Mouse (Mus musculus): Measurements from ENCODE around the gene Grem2. TPM values are rescaled to one million over a fixed set of nuclear protein-coding genes. Genes with fewer than 3 reads are reported as not detected.

The Grem2 gene
- polyA plus RNA-seq, 1 experiment from 2014 or later = 1.6 TPM

DNA sequence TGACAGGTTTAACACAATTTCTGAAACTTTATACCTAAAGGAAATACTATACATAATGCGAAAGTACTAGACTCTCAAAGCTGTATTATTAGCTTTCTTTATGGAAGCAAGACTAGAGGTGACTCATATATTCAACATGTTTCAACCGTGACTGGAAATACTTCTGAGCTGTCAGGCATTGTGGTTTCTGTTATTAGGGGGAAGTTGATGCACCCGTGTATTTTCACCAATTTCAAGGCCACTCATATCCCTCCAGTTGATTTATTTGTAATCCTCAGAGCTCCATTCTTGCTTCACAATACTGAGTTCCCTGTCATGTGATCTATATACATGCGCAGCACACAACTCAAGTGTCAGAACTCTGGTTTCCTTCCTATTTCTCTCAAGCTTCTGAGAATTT lies 46.4 kb downstream of the Grem2 start:
- Histone ChIP-seq H3K27me3 (ENCODE audit: insufficient read depth, low read length) (no peaks in the 10 kb centered on the region), H3K36me3 (ENCODE audit: insufficient read depth) (no peaks in the 10 kb centered on the region), H3K4me1 (ENCODE audit: insufficient read depth) (no peaks in the 10 kb centered on the region), H3K27ac (ENCODE audit: low read depth) (no peak overlapping the region), H3K4me3 (ENCODE audit: low read depth, low read length) (no peak overlapping the region), H3K4me2 (no peak overlapping the region), H3K9ac (no peak overlapping the region), H3K9me3 (ENCODE audit: low read depth, low read length) (no peaks in the 10 kb centered on the region)
- WGBS = 79% methylated on average over 4 of the region's 4 CpGs
- DNase-seq = no peak
- no peak for TF ChIP-seq CTCF (IDR thresholded peaks at IDR 0.05; ENCODE audit: low read depth)
- ATAC-seq (ENCODE audit: insufficient read depth) = no peak

DNA sequence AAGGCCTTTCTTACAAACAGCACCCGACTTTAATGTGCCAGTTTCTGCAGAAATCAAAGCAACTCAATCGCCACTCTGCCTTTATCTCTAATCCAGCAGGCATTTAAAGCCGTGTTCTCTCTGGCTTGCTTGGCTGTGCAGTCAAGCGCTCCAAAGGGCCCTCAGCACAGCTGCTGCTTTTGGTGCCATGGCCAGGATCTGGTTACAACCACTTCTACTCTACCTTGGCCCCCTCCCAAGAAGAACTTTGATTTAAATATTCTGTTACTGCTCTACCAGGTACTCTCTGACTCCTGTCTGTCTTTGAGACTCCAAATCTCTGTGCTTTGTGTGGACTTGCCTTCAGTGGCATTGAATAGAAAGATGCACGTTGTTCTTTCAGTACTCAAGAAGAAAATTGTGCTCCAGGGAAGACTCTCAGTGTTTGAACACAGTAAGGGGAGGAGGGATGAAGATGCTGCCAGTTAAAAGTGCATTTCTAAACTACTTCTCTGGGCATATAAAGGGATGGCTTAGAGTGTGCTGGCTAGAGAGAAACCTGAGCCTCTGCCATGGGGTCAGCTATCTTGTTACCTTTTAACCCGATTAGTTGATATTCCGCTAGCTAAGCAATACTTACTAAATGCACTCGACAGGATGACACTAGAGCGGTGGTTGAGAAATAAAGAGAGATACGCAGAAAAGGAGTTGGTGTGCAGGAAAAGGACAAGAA lies 61.1 kb downstream of the Grem2 start:
- H3K4me1 ChIP-seq (ENCODE audit: insufficient read depth) = no peaks in the 10 kb centered on the region
- no peak overlapping the region for H3K4me3 ChIP-seq (ENCODE audit: low read depth, low read length)
- no peak for TF ChIP-seq CTCF (IDR thresholded peaks at IDR 0.05; ENCODE audit: low read depth)
- H3K9ac ChIP-seq = no peak overlapping the region
- 53% methylated on average over 10 of the region's 10 CpGs for WGBS
- H3K27me3 ChIP-seq (ENCODE audit: insufficient read depth, low read length) = no peaks in the 10 kb centered on the region
- H3K4me2 ChIP-seq = no peak overlapping the region
- DNase-seq (peak; percentile 41), ATAC-seq (ENCODE audit: insufficient read depth) (peak; percentile 75; the same call in 1 of the 2 replicates)
- H3K9me3 ChIP-seq (ENCODE audit: low read depth, low read length) = no peaks in the 10 kb centered on the region
- no peaks in the 10 kb centered on the region for H3K36me3 ChIP-seq (ENCODE audit: insufficient read depth)
- no peak overlapping the region for H3K27ac ChIP-seq (ENCODE audit: low read depth)

DNA sequence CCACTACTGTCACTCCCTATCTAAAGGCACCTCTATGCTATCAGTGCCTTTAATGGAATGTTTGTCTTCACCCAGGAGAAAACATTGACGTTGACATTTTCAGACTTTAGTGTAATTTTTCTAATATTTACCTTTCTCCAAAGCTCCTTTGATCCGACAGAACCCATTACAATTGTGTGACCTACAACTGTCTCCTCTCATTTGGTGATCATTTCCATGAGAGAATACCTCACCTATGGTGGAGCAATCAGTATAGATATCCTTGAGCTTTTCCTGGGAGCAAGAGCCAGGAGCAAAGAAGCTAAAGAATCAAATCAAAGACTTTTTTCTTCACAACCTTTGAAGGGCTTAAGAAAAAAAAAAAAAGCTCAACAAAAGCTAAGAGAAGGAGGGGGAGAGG lies 65.4 kb downstream of the Grem2 start:
- Histone ChIP-seq H3K27me3 (ENCODE audit: insufficient read depth, low read length) (no peaks in the 10 kb centered on the region), H3K36me3 (ENCODE audit: insufficient read depth) (no peaks in the 10 kb centered on the region), H3K4me3 (ENCODE audit: low read depth, low read length) (no peak overlapping the region), H3K9me3 (ENCODE audit: low read depth, low read length) (no peaks in the 10 kb centered on the region), H3K9ac (no peak overlapping the region), H3K4me2 (no peak overlapping the region), H3K4me1 (ENCODE audit: insufficient read depth) (no peaks in the 10 kb centered on the region), H3K27ac (ENCODE audit: low read depth) (no peak overlapping the region)
- DNase-seq (no peak), ATAC-seq (ENCODE audit: insufficient read depth) (no peak)
- TF ChIP-seq CTCF (IDR thresholded peaks at IDR 0.05; ENCODE audit: low read depth) = no peak
- 33% methylated on average over 2 of the region's 2 CpGs for WGBS

DNA sequence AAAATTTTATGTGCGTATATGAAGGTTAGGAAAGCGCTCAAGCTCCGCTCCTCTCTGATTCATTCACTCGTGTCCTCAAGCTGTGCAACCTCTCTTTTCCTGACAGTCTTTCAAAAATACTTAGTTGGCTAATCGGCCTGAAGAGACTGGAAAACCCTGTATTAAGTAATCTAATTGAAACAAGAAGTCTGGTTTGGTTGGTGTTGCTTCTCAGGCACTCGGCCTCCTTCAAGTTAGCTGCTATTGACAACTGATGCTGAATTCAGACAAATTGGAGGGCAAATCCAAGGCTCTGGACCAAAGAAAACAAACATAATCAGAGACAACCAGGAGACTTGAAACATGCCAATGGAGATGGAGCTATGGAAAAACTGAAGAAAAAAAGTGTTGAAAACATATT lies 76.8 kb downstream of the Grem2 start:
- no peak for ATAC-seq (ENCODE audit: insufficient read depth)
- 88% methylated on average over 6 of the region's 6 CpGs for WGBS

DNA sequence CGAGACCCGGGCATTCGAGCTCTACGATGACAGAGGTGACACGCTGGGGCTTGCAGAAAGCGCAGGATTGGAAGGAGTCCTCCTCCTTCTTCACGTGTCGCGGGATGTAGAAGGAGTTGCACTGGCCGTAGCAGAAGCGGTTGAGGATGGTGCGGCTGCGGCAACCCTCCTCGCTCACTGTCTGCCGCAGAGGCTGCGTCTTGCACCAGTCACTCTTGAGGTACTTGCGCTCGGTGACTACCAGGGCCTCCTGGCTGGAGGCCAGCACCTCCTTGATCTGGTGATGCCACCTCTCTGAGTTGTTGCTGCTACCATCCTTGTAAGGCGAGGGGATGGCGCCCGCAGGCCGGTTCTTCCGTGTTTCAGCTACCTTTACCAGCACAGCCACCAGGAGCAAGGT lies 84.8 kb downstream of the Grem2 start:
- Histone ChIP-seq H3K4me3 (ENCODE audit: low read depth, low read length) (no peak overlapping the region), H3K27ac (ENCODE audit: low read depth) (no peak overlapping the region), H3K4me2 (no peak overlapping the region), H3K4me1 (ENCODE audit: insufficient read depth) (no peaks in the 10 kb centered on the region), H3K9ac (no peak overlapping the region), H3K27me3 (ENCODE audit: insufficient read depth, low read length) (no peaks in the 10 kb centered on the region), H3K9me3 (ENCODE audit: low read depth, low read length) (no peaks in the 10 kb centered on the region), H3K36me3 (ENCODE audit: insufficient read depth) (no peaks in the 10 kb centered on the region)
- ATAC-seq (ENCODE audit: insufficient read depth) (no peak), DNase-seq (no peak)
- TF ChIP-seq CTCF (IDR thresholded peaks at IDR 0.05; ENCODE audit: low read depth) = no peak
- 92% methylated on average over 23 of the region's 23 CpGs for WGBS

More for the DNA sequence above, 76.8 kb downstream of the Grem2 start:
- Histone ChIP-seq H3K4me3 (ENCODE audit: low read depth, low read length) (no peak overlapping the region), H3K36me3 (ENCODE audit: insufficient read depth) (no peaks in the 10 kb centered on the region), H3K27ac (ENCODE audit: low read depth) (no peak overlapping the region), H3K27me3 (ENCODE audit: insufficient read depth, low read length) (no peaks in the 10 kb centered on the region), H3K9ac (no peak overlapping the region), H3K4me2 (no peak overlapping the region), H3K4me1 (ENCODE audit: insufficient read depth) (no peaks in the 10 kb centered on the region), H3K9me3 (ENCODE audit: low read depth, low read length) (no peaks in the 10 kb centered on the region)
- TF ChIP-seq CTCF (IDR thresholded peaks at IDR 0.05; ENCODE audit: low read depth) = no peak
- no peak for DNase-seq

DNA sequence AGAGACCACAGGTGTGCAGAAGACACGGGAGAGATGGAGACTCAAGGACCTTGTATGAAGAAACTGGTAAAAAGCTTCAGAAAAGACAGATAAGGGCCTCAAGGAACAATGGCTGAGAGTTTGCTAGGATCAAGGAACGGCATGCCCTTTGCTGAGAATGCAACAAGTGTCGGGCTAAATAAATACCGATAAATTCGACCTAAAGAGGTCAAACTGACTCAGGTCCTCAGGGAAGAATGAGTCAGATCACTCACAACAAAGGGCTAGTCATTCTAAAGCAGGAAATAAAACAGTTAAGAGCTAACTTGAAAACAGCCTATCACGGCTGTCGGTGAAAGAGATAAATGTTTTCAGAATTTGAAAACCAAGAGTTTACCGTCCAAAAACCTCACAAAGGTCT lies 95.1 kb downstream of the Grem2 start:
- H3K9ac ChIP-seq = no peak overlapping the region
- H3K4me1 ChIP-seq (ENCODE audit: insufficient read depth) = no peaks in the 10 kb centered on the region
- WGBS = 24% methylated on average over 8 of the region's 8 CpGs

GRCm38 (mm10) chr1:174811846-174812245 lies 109.8 kb downstream of the Grem2 start:
- TF ChIP-seq CTCF (IDR thresholded peaks at IDR 0.05; ENCODE audit: low read depth) = no peak
- no peaks in the 10 kb centered on the region for H3K36me3 ChIP-seq (ENCODE audit: insufficient read depth)
- H3K9me3 ChIP-seq (ENCODE audit: low read depth, low read length) = no peaks in the 10 kb centered on the region
- H3K4me3 ChIP-seq (ENCODE audit: low read depth, low read length) = no peak overlapping the region
- ATAC-seq (ENCODE audit: insufficient read depth) = no peak
- no peaks in the 10 kb centered on the region for H3K4me1 ChIP-seq (ENCODE audit: insufficient read depth)
- DNase-seq = no peak
- H3K27ac ChIP-seq (ENCODE audit: low read depth) = no peak overlapping the region
- no peaks in the 10 kb centered on the region for H3K27me3 ChIP-seq (ENCODE audit: insufficient read depth, low read length)
- no peak overlapping the region for H3K4me2 ChIP-seq
- no peak overlapping the region for H3K9ac ChIP-seq
- 62% methylated on average over 4 of the region's 4 CpGs for WGBS

More for the DNA sequence above, 95.1 kb downstream of the Grem2 start:
- Histone ChIP-seq H3K4me2 (no peak overlapping the region), H3K36me3 (ENCODE audit: insufficient read depth) (no peaks in the 10 kb centered on the region), H3K27ac (ENCODE audit: low read depth) (no peak overlapping the region), H3K9me3 (ENCODE audit: low read depth, low read length) (no peaks in the 10 kb centered on the region), H3K4me3 (ENCODE audit: low read depth, low read length) (no peak overlapping the region), H3K27me3 (ENCODE audit: insufficient read depth, low read length) (no peaks in the 10 kb centered on the region)
- DNase-seq (no peak), ATAC-seq (ENCODE audit: insufficient read depth) (peak; percentile 38; the same call in 1 of the 2 replicates)
- TF ChIP-seq CTCF (IDR thresholded peaks at IDR 0.05; ENCODE audit: low read depth) = no peak

Measured in lung, embryonic 14.5 days (tissue).